Mouse (Mus musculus): ENCODE results near the gene Lif.

GRCm38 (mm10) chr11:4247201-4247959 lies 10.0 kb upstream of the Lif start:
- TF ChIP-seq EP300 (IDR thresholded peaks at IDR 0.05), result no peak
- no peak for TF ChIP-seq CTCF (IDR thresholded peaks at IDR 0.05)
